Mouse (Mus musculus): ENCODE measurements around the gene Ctu2. TPM values are rescaled to one million over a fixed set of nuclear protein-coding genes. Genes with fewer than 3 reads are reported as not detected.

Gene Ctu2
- polyA plus RNA-seq, 1 experiment from 2014 or later, result 78.3 TPM

GRCm38 (mm10) chr8:122469407-122469806 lies 6.5 kb upstream of the Ctu2 start:
- no peak overlapping the region for H3K4me2 ChIP-seq
- H3K27me3 ChIP-seq, result no peaks in the 10 kb centered on the region
- ATAC-seq (ENCODE audit: low FRiP score, low read depth), result no peak
- H3K4me1 ChIP-seq (replicated peaks), result peaks cover 8% of the 10 kb centered on the region
- H3K4me3 ChIP-seq, result no peak overlapping the region
- H3K9me3 ChIP-seq, result no peaks in the 10 kb centered on the region
- H3K36me3 ChIP-seq, result peaks cover 31% of the 10 kb centered on the region
- H3K9ac ChIP-seq, result no peak overlapping the region
- H3K27ac ChIP-seq (replicated peaks), result no peak overlapping the region
- 88% methylated on average over 6 of the region's 6 CpGs for WGBS

GRCm38 (mm10) chr8:122469965-122470364 lies 6.0 kb upstream of the Ctu2 start:
- Histone ChIP-seq H3K4me1 (replicated peaks) (peaks cover 14% of the 10 kb centered on the region), H3K27ac (replicated peaks) (no peak overlapping the region), H3K27me3 (no peaks in the 10 kb centered on the region), H3K9me3 (no peaks in the 10 kb centered on the region), H3K4me3 (no peak overlapping the region), H3K36me3 (peaks cover 31% of the 10 kb centered on the region), H3K4me2 (no peak overlapping the region), H3K9ac (no peak overlapping the region)
- no peak for ATAC-seq (ENCODE audit: low FRiP score, low read depth)
- 87% methylated on average over 10 of the region's 10 CpGs for WGBS

- H3K4me2 ChIP-seq, result no peak overlapping the region
- no peak overlapping the region for H3K27ac ChIP-seq (replicated peaks)
- no peaks in the 10 kb centered on the region for H3K27me3 ChIP-seq
- H3K4me3 ChIP-seq, result no peak overlapping the region
- no peaks in the 10 kb centered on the region for H3K9me3 ChIP-seq
- 84% methylated on average over 5 of the region's 5 CpGs for WGBS
- peaks cover 31% of the 10 kb centered on the region for H3K36me3 ChIP-seq
- H3K4me1 ChIP-seq (replicated peaks), result peaks cover 17% of the 10 kb centered on the region
- no peak overlapping the region for H3K9ac ChIP-seq
- ATAC-seq (ENCODE audit: low FRiP score, low read depth), result no peak
Observed at GRCm38 (mm10) chr8:122470691-122471090, 5.3 kb upstream of the Ctu2 start.

- H3K36me3 ChIP-seq, result peaks cover 23% of the 10 kb centered on the region
- H3K27me3 ChIP-seq, result no peaks in the 10 kb centered on the region
- WGBS, result 95% methylated on average over 8 of the region's 8 CpGs
Observed at GRCm38 (mm10) chr8:122473911-122474421, 2.0 kb upstream of the Ctu2 start.

GRCm38 (mm10) chr8:122474951-122475560 lies 887 bp upstream of the Ctu2 start:
- Histone ChIP-seq H3K27ac (replicated peaks) (peak overlapping the region; percentile 89), H3K4me1 (replicated peaks) (peaks cover 28% of the 10 kb centered on the region), H3K36me3 (peaks cover 34% of the 10 kb centered on the region), H3K9me3 (no peaks in the 10 kb centered on the region), H3K4me3 (peak overlapping the region; percentile 80), H3K4me2 (peak overlapping the region; percentile 97), H3K27me3 (no peaks in the 10 kb centered on the region), H3K9ac (peak overlapping the region; percentile 94)
- no peak for ATAC-seq (ENCODE audit: low FRiP score, low read depth)
- WGBS, result 12% methylated on average over 16 of the region's 16 CpGs

More at GRCm38 (mm10) chr8:122473911-122474421, 2.0 kb upstream of the Ctu2 start:
- Histone ChIP-seq H3K4me1 (replicated peaks) (peaks cover 28% of the 10 kb centered on the region), H3K9ac (no peak overlapping the region), H3K9me3 (no peaks in the 10 kb centered on the region), H3K27ac (replicated peaks) (no peak overlapping the region), H3K4me2 (no peak overlapping the region), H3K4me3 (no peak overlapping the region)
- no peak for ATAC-seq (ENCODE audit: low FRiP score, low read depth)

- Histone ChIP-seq H3K4me1 (replicated peaks) (peaks cover under 1% of the 10 kb centered on the region), H3K27me3 (no peaks in the 10 kb centered on the region), H3K9ac (no peak overlapping the region), H3K9me3 (no peaks in the 10 kb centered on the region), H3K4me2 (no peak overlapping the region), H3K4me3 (no peak overlapping the region), H3K36me3 (peaks cover 63% of the 10 kb centered on the region), H3K27ac (replicated peaks) (no peak overlapping the region)
- ATAC-seq (ENCODE audit: low FRiP score, low read depth), result no peak
- WGBS, result 97% methylated on average over 8 of the region's 8 CpGs
Observed at GRCm38 (mm10) chr8:122482448-122482847, 6.5 kb downstream of the Ctu2 start.

- no peak overlapping the region for H3K4me2 ChIP-seq
- no peaks in the 10 kb centered on the region for H3K9me3 ChIP-seq
- no peaks in the 10 kb centered on the region for H3K27me3 ChIP-seq
- ATAC-seq (ENCODE audit: low FRiP score, low read depth), result no peak
- peaks cover 50% of the 10 kb centered on the region for H3K36me3 ChIP-seq
- no peaks in the 10 kb centered on the region for H3K4me1 ChIP-seq (replicated peaks)
- H3K27ac ChIP-seq (replicated peaks), result no peak overlapping the region
- no peak overlapping the region for H3K4me3 ChIP-seq
- WGBS, result 95% methylated on average over 7 of the region's 7 CpGs
- H3K9ac ChIP-seq, result no peak overlapping the region
Observed at GRCm38 (mm10) chr8:122483877-122484276, 7.9 kb downstream of the Ctu2 start.

- 90% methylated on average over 12 of the region's 12 CpGs for WGBS
- peaks cover 41% of the 10 kb centered on the region for H3K36me3 ChIP-seq
Observed at GRCm38 (mm10) chr8:122484831-122485230, 8.9 kb downstream of the Ctu2 start.

GRCm38 (mm10) chr8:122488387-122488786 lies 12.4 kb downstream of the Ctu2 start:
- H3K36me3 ChIP-seq, result peaks cover 12% of the 10 kb centered on the region
- H3K4me3 ChIP-seq, result no peak overlapping the region
- H3K4me2 ChIP-seq, result no peak overlapping the region
- WGBS, result 84% methylated on average over 9 of the region's 9 CpGs
- no peak overlapping the region for H3K9ac ChIP-seq
- H3K27ac ChIP-seq (replicated peaks), result no peak overlapping the region
- no peaks in the 10 kb centered on the region for H3K27me3 ChIP-seq
- H3K4me1 ChIP-seq (replicated peaks), result no peaks in the 10 kb centered on the region
- no peaks in the 10 kb centered on the region for H3K9me3 ChIP-seq
- no peak for ATAC-seq (ENCODE audit: low FRiP score, low read depth)

More at GRCm38 (mm10) chr8:122484831-122485230, 8.9 kb downstream of the Ctu2 start:
- no peak for ATAC-seq (ENCODE audit: low FRiP score, low read depth)
- no peak overlapping the region for H3K4me2 ChIP-seq
- H3K4me3 ChIP-seq, result no peak overlapping the region
- no peaks in the 10 kb centered on the region for H3K27me3 ChIP-seq
- H3K27ac ChIP-seq (replicated peaks), result no peak overlapping the region
- no peak overlapping the region for H3K9ac ChIP-seq
- H3K9me3 ChIP-seq, result no peaks in the 10 kb centered on the region
- H3K4me1 ChIP-seq (replicated peaks), result no peaks in the 10 kb centered on the region

GRCm38 (mm10) chr8:122497016-122497734 lies 21.2 kb downstream of the Ctu2 start:
- Histone ChIP-seq H3K9me3 (no peaks in the 10 kb centered on the region), H3K4me1 (replicated peaks) (no peaks in the 10 kb centered on the region), H3K9ac (no peak overlapping the region), H3K36me3 (no peaks in the 10 kb centered on the region), H3K27me3 (no peaks in the 10 kb centered on the region), H3K4me3 (no peak overlapping the region), H3K27ac (replicated peaks) (no peak overlapping the region), H3K4me2 (no peak overlapping the region)
- ATAC-seq (ENCODE audit: low FRiP score, low read depth), result no peak
- WGBS, result 83% methylated on average over 12 of the region's 12 CpGs

- Histone ChIP-seq H3K27ac (replicated peaks) (no peak overlapping the region), H3K9ac (no peak overlapping the region), H3K36me3 (no peaks in the 10 kb centered on the region), H3K9me3 (no peaks in the 10 kb centered on the region), H3K4me1 (replicated peaks) (no peaks in the 10 kb centered on the region), H3K27me3 (no peaks in the 10 kb centered on the region), H3K4me2 (no peak overlapping the region), H3K4me3 (no peak overlapping the region)
- WGBS, result 67% methylated on average over 17 of the region's 17 CpGs
- no peak for ATAC-seq (ENCODE audit: low FRiP score, low read depth)
Observed at GRCm38 (mm10) chr8:122497912-122498311, 22.0 kb downstream of the Ctu2 start.

GRCm38 (mm10) chr8:122500856-122501255 lies 24.9 kb downstream of the Ctu2 start:
- no peak for ATAC-seq (ENCODE audit: low FRiP score, low read depth)
- Histone ChIP-seq H3K4me1 (replicated peaks) (no peaks in the 10 kb centered on the region), H3K27ac (replicated peaks) (no peak overlapping the region), H3K9me3 (no peaks in the 10 kb centered on the region), H3K4me2 (no peak overlapping the region), H3K4me3 (no peak overlapping the region), H3K36me3 (no peaks in the 10 kb centered on the region), H3K9ac (no peak overlapping the region), H3K27me3 (no peaks in the 10 kb centered on the region)
- WGBS, result 40% methylated on average over 10 of the region's 10 CpGs
